10 mouse cellular contexts compared by ENCODE assay signal in the genomic region with DNA sequence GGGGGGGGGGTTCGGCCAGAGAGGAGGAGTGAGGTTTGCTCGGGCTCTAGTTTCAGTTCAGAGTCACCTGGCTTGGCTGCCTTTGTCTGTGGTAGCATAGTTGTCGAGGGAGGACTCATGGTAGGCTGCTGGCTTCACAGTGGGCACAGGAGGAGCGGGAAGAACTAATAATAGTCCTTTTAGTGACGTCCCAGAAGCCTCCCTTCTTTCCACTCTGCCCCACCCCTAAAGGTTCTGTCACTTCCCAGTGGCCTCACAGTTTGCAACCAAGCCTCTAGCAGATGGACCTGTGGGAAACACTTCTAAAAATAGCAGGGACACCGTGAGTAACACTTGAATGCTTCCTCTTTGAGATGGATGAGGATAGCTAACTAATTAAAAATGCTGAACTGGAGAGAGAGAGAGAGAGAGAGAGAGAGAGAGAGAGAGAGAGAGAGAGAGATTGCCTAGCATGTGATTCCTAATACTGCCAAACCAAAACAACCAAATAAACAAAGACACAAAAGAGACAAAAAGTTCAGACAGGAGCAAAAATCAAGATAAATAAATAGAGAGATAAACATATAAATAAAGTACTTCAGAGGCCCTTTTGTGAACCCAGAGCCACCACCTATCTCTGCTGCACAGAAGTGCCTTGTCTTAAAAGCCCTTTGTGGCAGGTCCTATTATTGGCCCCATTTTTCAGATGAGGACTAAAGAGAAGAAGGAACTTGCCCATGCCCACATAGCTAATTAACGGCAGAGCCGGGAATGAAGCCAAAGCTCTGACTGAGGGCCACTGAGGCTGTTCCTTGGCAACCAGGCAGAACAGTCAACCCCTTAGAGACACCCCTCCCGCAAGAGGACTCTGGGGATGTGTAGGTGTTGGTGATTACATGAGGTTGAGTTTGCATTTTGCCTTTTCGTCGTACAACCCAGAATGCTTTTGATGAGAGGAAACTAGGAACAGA. TPM values are rescaled to one million over a fixed set of nuclear protein-coding genes. Genes with fewer than 3 reads are reported as not detected.
A peak's percentile ranks its signal among the peaks of the same experiment; 100 is the strongest.
DNase-seq lines count a peak whose midpoint lies in the region; ATAC-seq and TF ChIP-seq lines count a peak whose summit lies in the region.
"Had no signal": no experiment of that assay in that cellular context is flagged by ENCODE, and none has a peak within 500 bp of the region (broad histone marks: within the 10 kb centered on the region; RNA-seq: fewer than 3 reads in every experiment).

No protein-coding gene starts in this region.

- peak; percentile 83 to 97 for DNase-seq in cerebellum, adult 2 months
- DNase-seq in heart, adult 9 months (ENCODE audit: low spot score in 2 of 2): peak; percentile 76 to 77
- DNase-seq in kidney, postnatal 36 days: peak; percentile 38 to 62
- no peak for DNase-seq in thymus, postnatal 25 days
- no peak for DNase-seq in adrenal gland, postnatal 14 days
- DNase-seq: liver, embryonic 13.5 days had no signal

- TF ChIP-seq POLR2A in cerebellum, adult 2 months (IDR thresholded peaks at IDR 0.05; ENCODE audit: borderline replicate concordance, insufficient read depth, low read length): no peak

- no peak overlapping the region for H3K9ac ChIP-seq in intestine, embryonic 15.5 days
- H3K9ac ChIP-seq in intestine, postnatal 0 days (ENCODE audit: low read depth, low read length): no peak overlapping the region
- no peak overlapping the region for H3K9ac ChIP-seq in neural tube, embryonic 13.5 days
- H3K9ac ChIP-seq: liver, embryonic 13.5 days; stomach, embryonic 15.5 days had no signal

- WGBS in intestine, embryonic 15.5 days: 46% methylated on average over 11 of the region's 11 CpGs
- 48% methylated on average over 11 of the region's 11 CpGs for whole genome bisulfite sequencing in intestine, postnatal 0 days
- WGBS in cerebellum, adult 2 months: 7% methylated on average over 11 of the region's 11 CpGs
- 44% methylated on average over 11 of the region's 11 CpGs for WGBS in neural tube, embryonic 13.5 days

- no peak overlapping the region for H3K27ac ChIP-seq in intestine, embryonic 15.5 days
- H3K27ac ChIP-seq in intestine, postnatal 0 days (ENCODE audit: low read depth, low read length): no peak overlapping the region
- peak overlapping the region; percentile 92 for H3K27ac ChIP-seq in cerebellum, adult 2 months (ENCODE audit: insufficient read depth, low read length)
- no peak overlapping the region for H3K27ac ChIP-seq in neural tube, embryonic 13.5 days (replicated peaks)
- H3K27ac ChIP-seq: liver, embryonic 13.5 days; stomach, embryonic 15.5 days had no signal

- no peak overlapping the region for H3K4me3 ChIP-seq in intestine, embryonic 15.5 days (replicated peaks)
- H3K4me3 ChIP-seq in intestine, postnatal 0 days (ENCODE audit: low read depth, low read length): no peak overlapping the region
- no peak overlapping the region for H3K4me3 ChIP-seq in cerebellum, adult 2 months (replicated peaks; ENCODE audit: insufficient read depth, low read depth, low read length)
- no peak overlapping the region for H3K4me3 ChIP-seq in neural tube, embryonic 13.5 days
- H3K4me3 ChIP-seq: liver, embryonic 13.5 days; stomach, embryonic 15.5 days had no signal

- ATAC-seq in intestine, embryonic 15.5 days: 0 out of 2 replicates have a peak, but pooled peaks have one; percentile 45
- ATAC-seq in intestine, postnatal 0 days: no peak
- peak; percentile 80 for ATAC-seq in neural tube, embryonic 13.5 days (ENCODE audit: low read depth)

- no peaks in the 10 kb centered on the region for H3K36me3 ChIP-seq in intestine, embryonic 15.5 days
- H3K36me3 ChIP-seq in intestine, postnatal 0 days (ENCODE audit: control insufficient read depth, insufficient read depth): no peaks in the 10 kb centered on the region
- H3K36me3 ChIP-seq in neural tube, embryonic 13.5 days: no peaks in the 10 kb centered on the region
- H3K36me3 ChIP-seq: liver, embryonic 13.5 days; stomach, embryonic 15.5 days had no signal

- TF ChIP-seq CTCF in intestine, postnatal 0 days (IDR thresholded peaks at IDR 0.05; ENCODE audit: low read depth): no peak
- TF ChIP-seq CTCF in cerebellum, adult 2 months (IDR thresholded peaks at IDR 0.05; ENCODE audit: borderline replicate concordance, insufficient read depth, low read depth, low read length): no peak

- peaks cover 2% of the 10 kb centered on the region; the same call in 1 of the 2 replicates for H3K4me1 ChIP-seq in intestine, embryonic 15.5 days (replicated peaks)
- no peaks in the 10 kb centered on the region for H3K4me1 ChIP-seq in intestine, postnatal 0 days (replicated peaks; ENCODE audit: control insufficient read depth, insufficient read depth, low read length)
- H3K4me1 ChIP-seq in cerebellum, adult 2 months (ENCODE audit: control insufficient read depth, insufficient read depth, low read length): peaks cover 21% of the 10 kb centered on the region
- peaks cover 22% of the 10 kb centered on the region for H3K4me1 ChIP-seq in neural tube, embryonic 13.5 days (replicated peaks)

- no peaks in the 10 kb centered on the region for H3K27me3 ChIP-seq in intestine, embryonic 15.5 days (replicated peaks)
- H3K27me3 ChIP-seq in intestine, postnatal 0 days (replicated peaks; ENCODE audit: control insufficient read depth, insufficient read depth, low read length): no peaks in the 10 kb centered on the region
- H3K27me3 ChIP-seq in cerebellum, adult 2 months (ENCODE audit: control insufficient read depth, insufficient read depth, low read length): no peaks in the 10 kb centered on the region
- no peaks in the 10 kb centered on the region for H3K27me3 ChIP-seq in neural tube, embryonic 13.5 days
- H3K27me3 ChIP-seq: liver, embryonic 13.5 days; stomach, embryonic 15.5 days had no signal

- H3K4me2 ChIP-seq in intestine, embryonic 15.5 days (replicated peaks): no peak overlapping the region
- H3K4me2 ChIP-seq in intestine, postnatal 0 days (replicated peaks; ENCODE audit: low read depth): no peak overlapping the region
- H3K4me2 ChIP-seq in neural tube, embryonic 13.5 days: no peak overlapping the region
- H3K4me2 ChIP-seq: liver, embryonic 13.5 days; stomach, embryonic 15.5 days had no signal

- no peaks in the 10 kb centered on the region for H3K9me3 ChIP-seq in intestine, embryonic 15.5 days
- no peaks in the 10 kb centered on the region for H3K9me3 ChIP-seq in intestine, postnatal 0 days (ENCODE audit: control insufficient read depth)
- H3K9me3 ChIP-seq in neural tube, embryonic 13.5 days: no peaks in the 10 kb centered on the region
- H3K9me3 ChIP-seq: liver, embryonic 13.5 days; stomach, embryonic 15.5 days had no signal

RNA-seq across cellular contexts. Expression of a gene that starts 54.0 kb away (rescaled TPM):
- 8.6 and 10.0 TPM in 2 replicates for polyA plus RNA-seq in intestine, embryonic 15.5 days (2015; fragmentation: Nextera tagmentation; extraction: Ambion mirVana)
- polyA plus RNA-seq in intestine, postnatal 0 days (2015; fragmentation: Nextera tagmentation; extraction: Ambion mirVana): 7.5 and 7.7 TPM in 2 replicates
- polyA plus RNA-seq in cerebellum, adult 2 months (2012; rRNA removed): 173 and 177 TPM in 2 replicates
- 129 and 142 TPM in 2 replicates for polyA plus RNA-seq in neural tube, embryonic 13.5 days (2015; fragmentation: Nextera tagmentation; extraction: Ambion mirVana)
- 6.4 and 7.3 TPM in 2 replicates for total RNA-seq in adrenal gland, postnatal 14 days (2021)

Comparison
In these comparisons a context has a peak if more than half of its experiments do, and no peak if none do; other contexts are left out.
1. DNase-seq: peak in cerebellum, adult 2 months (2 of 2), heart, adult 9 months (2 of 2) and kidney, postnatal 36 days (2 of 2); none in thymus, postnatal 25 days (single experiment) and adrenal gland, postnatal 14 days (single experiment).
2. RNA of a gene that starts 54.0 kb away (polyA plus RNA-seq): 173 to 177 TPM in cerebellum, adult 2 months and 129 to 142 TPM in neural tube, embryonic 13.5 days; 8.6 to 10.0 TPM in intestine, embryonic 15.5 days and 7.5 to 7.7 TPM in intestine, postnatal 0 days; every median in the first group is over 10 times any median in the second.